Mouse (Mus musculus) cortical plate, adult 2 months (tissue): ENCODE measurements at regions not wholly inside any gene's neighbourhood (a gene's known extent, or its start where the extent isn't known, plus 50 kb on each side); places are given as distances from the start of the nearest gene placed in this dataset.

Source experiments
- CTCF ChIP-seq: fragments of 200-500 bp; IDR thresholded peaks from 2 replicates; pipeline ENCODE4 v1.5.1; 2011; ENCODE audit warnings: mild to moderate bottlenecking, control low read depth, low read length; ENCODE audit not compliant: insufficient read depth; ENCODE audit errors: extremely low read depth
- POLR2A ChIP-seq: fragments of 200-500 bp; IDR thresholded peaks from 2 replicates; pipeline ENCODE4 v1.6.1; 2011; ENCODE audit warnings: mild to moderate bottlenecking, low read length, control low read depth; ENCODE audit not compliant: insufficient read depth; ENCODE audit errors: extremely low read depth

- TF ChIP-seq CTCF (no peak), POLR2A (no peak)
Measured at GRCm38 (mm10) chr8:35111130-35111529, 654.5 kb upstream of the Gm19410 start.
